Mouse (Mus musculus) cerebellum, postnatal 25 days (tissue): ENCODE measurements at regions not wholly inside any gene's neighbourhood (a gene's known extent, or its start where the extent isn't known, plus 50 kb on each side); places are given as distances from the start of the nearest gene placed in this dataset.

Experiments used
- DNase-seq, 2 experiments: peaks; one replicate each; pipeline ENCODE4 v3.0.0; 2021; ENCODE audit warnings: mixed read lengths in 2 of 2

DNA sequence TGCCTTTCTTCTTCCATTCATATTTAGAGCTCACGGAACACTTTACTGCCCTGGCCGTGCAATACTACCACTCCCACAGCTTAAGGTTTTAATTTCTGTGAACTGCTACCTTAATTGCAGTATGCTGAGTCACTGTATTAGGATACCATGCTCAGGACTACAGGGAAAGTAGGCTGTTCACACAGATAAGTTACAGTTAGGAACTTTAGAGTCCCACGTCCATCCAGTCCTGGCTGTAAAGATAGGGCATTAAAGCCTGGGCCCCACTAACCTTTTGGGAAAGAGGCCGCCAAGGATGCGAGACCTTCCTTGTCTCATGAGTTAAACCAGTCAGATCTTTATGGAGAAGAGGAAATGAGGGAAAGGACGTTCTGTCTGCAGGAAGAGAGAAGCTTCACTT is 574.6 kb downstream of the Stpg2 start:
- no peak for DNase-seq

DNA sequence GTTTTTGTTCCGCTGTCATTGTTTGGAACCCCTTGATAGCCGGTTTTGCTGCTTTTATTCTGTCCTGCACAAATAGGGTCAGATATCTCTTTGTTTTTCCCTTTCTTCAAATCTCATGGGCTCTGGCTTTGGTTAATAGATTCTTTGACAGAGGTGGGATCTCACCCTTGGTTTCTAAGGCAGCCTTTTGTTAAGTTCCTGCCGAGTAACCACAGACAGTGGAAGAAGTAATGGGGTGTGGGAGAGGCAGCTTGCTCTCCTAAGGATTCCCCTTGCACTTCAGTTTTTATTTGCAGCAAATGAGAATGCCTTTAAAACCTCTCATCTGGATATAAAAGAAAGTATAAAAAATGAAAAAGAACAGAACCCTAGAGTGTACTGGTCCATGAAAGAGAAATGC is 577.9 kb downstream of the Stpg2 start:
- DNase-seq = no peak

DNA sequence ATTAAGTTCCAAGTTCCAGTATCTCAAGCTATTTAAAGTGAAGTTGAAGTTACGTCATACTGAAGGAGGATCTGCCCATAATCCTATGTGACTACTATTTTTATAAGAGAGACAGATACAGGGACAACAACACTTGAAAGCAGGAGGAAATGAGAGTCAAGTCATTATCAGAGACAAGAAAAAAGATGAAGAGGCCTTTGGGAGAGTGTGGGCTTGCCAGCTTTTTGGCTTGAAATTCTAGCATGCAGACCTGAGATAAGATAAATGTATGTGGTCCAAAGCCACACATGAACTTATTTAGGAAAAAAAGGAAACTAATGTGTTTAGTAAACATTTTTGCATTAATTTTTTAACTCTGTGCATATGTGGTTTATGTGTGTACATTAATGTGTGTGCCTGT is 581.0 kb downstream of the Stpg2 start:
- no peak for DNase-seq

DNA sequence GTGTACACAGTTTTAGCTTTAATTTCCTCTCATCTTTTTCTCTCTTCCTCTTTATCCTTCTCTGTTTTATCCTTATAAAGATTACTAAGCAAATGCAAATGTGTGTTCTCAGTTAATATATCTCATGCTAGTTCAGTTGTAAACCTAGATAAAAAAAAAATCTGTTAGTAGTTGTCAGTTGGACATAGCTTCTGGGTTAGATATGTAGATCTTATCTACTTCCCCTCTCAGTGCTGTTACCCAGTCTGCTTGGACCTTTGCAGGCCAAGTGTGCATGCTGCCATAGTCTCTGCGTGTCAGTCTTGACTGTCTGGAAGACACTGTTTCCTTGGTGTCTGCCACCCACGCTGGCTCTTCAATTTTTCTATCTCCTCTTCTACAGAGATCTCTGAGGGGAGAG is 583.4 kb downstream of the Stpg2 start:
- no peak for DNase-seq

DNA sequence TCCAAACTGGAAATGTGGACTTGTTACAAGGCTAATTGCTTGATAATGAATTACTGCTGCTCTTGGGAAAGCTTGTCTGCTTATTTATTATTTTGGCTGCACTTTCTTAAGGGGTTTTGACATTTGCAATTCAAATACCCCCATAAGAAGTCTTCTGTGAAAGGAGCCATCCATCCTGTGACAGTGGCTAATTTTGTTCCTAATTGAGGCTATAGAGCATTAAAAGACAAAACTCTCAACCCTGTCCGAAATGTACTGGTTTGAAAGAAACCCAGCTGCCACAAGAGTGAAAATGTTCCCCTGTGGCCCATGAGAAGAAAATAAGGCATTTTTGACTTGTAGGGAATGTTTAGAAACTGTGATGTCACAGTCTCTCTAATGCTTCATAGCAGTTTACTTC is 591.2 kb downstream of the Stpg2 start:
- DNase-seq = no peak

DNA sequence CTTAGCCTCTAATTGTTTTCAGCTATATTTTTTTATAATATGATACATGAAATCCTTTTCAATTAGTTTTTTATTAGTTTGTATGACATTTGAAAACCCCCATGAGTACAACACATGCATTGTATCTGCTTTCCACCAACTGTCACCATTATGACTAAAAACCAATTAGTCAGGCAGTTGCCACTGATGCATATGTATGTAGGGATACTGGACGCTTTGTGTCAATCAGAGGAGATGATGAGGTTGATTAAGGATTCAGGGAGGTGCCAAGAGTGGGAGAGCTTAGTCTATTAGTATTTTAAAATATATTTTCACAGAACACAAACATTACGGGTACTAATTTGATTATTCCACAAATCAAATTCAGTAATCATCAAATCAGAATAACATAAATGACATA is 593.6 kb downstream of the Stpg2 start:
- no peak for DNase-seq

DNA sequence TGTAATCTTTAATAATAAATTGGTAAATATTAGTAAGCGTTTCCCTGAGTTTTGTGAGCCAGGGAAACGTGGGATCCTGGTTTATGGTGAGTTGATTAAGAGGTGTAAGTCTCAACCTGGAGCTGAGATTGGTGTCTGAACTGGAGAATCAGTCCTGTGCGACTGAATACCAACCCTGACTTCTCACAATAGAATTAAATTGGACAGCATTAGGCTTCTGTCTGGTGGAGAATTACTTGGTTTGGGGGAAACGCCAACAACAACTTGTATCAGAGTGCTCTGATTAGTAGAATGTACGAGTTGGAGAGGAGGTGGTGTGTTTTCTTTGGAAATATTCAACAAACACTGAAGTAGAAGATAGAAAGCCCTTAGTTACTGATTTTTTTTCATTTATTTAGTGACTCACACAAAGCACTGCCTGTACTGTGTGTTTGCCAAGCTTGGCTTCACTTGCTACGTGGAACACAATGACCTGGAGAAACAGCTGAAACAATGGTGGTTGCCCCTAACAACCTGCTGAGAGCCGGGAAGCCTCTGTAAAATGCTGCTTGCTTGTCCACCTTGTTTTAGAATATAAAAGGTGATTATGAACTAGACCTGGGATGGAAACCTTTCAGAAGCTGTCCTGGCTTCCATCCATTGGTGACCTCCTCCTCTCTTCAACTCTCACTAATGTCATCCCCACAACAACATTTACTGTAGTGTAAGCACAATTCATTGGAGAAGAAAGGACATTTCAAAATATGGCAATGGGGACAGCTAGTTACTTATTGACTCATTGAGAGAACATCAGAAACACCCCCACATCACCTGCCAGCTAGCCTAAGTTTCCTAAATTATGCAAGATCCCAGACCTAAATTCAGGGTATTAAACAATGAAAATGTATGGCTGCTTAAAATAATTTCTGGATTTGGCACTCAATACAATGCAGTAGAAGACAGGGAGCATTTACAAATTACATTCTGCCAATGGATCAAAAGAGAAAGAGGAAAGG is 597.5 kb downstream of the Stpg2 start:
- DNase-seq = no peak

DNA sequence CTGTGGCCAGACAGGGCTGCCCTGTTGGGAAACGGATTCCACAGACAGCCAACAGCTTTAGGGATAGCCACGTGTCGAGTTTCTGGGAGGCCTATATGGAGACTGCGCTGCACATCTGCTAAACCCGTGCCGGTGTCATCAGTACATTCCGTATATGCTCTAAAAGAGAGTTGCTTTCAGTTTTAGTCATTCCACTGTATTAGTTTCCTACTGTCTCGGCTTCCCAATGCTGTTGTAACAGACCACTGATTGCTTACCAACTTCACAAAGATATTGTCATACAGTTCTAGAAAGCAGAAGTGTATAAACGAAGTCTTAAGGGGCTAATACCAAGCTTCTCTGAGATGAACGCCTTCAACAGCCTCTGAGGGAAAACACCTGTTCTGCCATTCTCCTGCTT is 622.5 kb downstream of the Stpg2 start:
- no peak for DNase-seq

DNA sequence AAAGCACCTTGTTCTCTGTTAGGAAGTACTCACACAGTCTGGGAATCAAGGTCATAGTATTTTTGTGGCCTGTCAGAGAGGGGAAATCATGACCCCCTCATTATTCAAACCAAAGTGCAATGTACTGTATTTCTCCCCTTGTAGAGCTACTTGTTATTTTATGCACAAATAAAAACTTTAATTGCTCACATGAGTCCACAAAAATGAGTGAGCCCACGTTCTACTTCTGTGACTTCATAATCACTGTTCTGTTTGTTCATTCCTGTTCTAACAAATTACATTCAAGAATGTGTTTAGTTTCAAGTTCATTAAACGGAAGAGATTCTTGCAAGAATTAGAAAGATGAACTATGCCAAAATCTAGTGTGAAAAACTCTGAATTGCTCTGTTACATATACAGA is 623.1 kb downstream of the Stpg2 start:
- DNase-seq = no peak

DNA sequence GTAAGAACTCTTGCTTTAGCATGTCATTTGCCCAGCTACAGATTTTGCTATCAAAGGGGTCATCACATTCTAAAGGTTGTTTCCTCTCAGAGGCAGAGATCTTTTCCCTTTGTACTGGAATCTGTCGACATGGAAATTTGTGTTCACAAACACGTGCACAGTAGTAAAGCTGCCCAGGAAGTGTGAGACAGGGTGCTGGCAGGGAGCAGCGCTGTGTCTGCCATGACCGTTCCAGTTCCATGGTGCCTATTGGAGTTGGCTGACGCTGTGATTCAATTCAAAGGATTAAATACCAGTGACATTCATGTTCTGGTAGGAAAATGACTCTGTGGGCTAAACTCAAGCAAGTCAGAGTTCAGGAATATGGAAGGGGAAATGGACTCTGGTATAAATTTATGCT is 627.1 kb downstream of the Stpg2 start:
- DNase-seq = no peak

DNA sequence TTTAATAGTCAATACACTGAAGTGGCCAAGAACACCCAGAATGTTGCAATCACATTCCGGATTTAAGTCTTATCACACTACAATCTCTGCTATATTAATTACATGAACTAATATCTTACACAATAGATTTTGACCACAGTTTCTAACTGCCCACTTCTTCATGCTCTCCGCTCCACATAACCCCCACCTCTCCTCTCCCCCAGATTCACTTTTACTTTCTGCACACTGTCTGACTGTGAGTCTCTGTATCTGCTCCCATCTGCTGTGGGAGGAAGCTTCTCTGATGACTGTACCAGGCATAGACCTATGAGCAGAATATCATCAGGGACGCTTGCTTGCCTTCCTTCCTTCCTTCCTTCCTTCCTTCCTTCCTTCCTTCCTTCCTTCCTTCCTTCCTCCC is 636.5 kb downstream of the Stpg2 start:
- DNase-seq = no peak

DNA sequence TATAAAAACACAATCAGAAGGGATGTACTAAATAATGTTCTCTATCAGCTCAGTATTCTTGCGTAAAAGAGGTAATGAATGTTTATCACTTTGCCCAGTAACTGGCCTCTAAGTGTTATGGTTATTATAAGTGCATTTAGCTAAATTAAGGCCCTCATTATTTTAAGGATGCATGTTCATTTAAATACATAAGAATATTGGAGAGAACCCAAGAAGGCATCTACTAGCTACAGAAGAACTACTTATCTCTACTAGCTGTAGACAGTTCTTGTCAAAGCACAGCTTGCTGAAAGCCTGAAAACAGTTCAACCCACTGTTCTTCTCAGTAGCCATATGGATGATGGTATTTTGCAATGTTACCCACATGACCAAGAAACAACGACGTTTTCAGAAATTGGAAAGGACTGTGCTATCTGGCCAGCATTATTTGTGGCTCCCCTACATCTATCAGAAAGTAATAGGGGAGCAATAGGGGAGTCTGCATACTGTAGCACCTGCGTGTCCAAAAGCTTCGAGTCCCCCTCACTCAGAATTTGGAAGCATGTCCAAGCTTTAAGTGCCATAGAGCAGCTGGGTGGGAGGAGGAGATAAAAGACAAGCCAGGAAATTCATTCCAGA is 637.6 kb downstream of the Stpg2 start:
- no peak for DNase-seq

DNA sequence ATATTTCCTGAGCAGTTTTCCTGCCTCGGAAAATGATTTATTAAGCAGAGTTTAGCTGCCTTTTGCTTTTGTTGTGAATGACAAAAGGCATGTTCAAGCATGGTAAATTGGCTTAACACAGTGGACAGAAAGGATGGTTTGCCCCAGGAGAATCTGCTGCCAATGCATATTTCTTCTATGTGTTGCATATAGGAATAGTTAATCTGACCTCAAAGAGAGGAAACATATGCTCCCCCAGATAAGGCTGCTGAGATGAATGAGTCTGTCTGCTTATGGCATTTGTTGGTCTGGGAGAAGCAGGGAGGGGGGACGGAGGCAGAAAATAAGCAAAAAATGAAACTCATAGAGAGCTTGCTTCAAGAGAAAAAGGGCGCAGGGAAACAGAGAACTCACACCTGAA is 638.9 kb downstream of the Stpg2 start:
- DNase-seq = no peak

DNA sequence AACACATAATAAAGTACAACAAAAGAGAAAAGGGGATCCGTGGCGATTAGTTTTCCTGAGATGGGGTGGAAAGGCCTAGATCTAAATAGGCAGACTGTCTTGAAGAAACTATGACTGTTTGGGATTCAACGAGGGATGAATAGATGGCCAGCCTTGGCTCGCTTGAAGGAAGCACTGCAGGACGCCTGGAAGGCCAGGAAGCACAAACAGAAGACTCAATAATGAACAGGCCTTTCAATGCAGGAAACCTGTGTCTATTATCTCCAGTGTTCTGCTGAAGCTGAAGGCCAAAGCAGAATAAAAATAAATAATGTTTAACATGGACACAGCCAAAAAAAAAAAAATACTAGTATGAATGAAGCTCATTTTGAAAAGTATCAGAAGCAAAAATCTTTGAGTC is 642.3 kb downstream of the Stpg2 start:
- peak; percentile 64 to 73 for DNase-seq

DNA sequence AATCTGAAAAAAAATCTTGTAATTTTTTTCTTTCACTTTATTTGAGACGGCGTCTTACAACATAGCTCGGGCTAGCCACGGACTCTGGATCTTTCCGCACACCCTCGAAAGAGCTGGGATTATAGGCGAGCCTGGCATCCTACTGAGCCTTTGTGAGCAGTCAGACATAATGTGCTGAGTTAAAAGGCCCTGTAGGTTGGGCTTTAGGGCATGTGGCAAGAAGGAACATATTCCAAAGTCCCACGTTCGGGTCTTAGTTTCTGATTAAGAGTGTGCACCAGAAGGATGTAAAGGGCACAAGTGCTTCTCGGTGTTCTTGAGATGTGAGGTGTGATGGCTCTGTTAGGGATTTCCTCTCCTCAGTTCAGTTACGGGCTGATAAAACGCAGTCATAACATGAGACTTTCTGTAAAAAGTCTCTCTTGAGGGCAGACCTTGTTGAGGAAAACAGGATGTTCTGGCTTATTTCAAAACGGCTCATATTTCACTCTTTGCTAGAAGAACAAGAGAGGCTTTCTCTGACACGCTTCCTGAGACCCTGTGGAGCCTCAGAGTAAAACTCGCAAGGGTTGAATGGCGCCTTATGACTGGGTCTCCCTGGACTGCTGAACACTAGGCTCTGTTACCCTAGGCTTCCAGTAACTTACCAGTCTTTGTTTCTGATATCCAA is 654.6 kb downstream of the Stpg2 start:
- no peak for DNase-seq

DNA sequence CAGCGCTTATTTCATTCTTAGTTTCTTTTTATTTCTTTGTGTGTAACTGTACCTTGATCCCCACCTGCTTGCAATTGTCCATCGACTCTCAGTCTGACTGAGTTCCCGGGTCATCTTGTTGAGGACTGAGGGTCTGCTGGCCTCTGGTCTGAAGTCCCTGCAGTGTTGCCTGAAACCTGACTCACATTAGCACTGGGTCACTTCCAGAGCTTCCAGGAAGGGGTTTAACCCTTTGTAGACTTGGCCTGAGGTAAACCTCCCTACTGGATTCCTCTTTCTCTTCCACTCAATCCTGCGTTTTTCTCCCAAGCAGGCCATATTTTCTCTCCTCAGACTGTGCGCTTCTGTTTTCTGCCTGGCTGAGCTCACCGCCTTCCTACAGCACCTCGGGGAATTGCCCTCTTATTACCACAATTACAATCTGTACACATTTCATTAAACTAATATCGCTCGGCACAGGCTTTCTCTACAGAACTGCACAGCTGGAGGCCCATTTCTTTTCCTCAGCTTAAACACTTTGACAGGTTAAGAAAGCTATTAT is 655.4 kb downstream of the Stpg2 start:
- DNase-seq = no peak

DNA sequence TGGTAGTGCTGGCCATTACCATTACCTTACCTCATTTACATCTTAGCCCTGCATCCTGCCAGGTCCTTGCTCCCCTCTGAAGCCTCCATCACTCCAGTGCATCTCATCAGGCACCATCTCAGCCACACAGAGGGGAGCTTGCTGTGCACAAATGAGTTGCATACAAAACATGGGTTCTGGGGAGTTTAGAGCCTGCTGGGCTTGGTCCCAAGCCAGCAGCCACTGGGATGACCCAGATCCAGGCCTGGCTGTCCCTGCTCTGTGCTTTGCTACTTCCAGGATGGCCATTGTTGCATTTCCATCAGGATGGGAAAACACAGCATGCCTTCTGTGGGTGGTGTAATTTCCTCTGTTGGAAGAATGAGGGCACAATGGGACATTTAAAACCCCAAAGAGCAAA is 660.8 kb downstream of the Stpg2 start:
- peak; percentile 81 to 82 for DNase-seq

DNA sequence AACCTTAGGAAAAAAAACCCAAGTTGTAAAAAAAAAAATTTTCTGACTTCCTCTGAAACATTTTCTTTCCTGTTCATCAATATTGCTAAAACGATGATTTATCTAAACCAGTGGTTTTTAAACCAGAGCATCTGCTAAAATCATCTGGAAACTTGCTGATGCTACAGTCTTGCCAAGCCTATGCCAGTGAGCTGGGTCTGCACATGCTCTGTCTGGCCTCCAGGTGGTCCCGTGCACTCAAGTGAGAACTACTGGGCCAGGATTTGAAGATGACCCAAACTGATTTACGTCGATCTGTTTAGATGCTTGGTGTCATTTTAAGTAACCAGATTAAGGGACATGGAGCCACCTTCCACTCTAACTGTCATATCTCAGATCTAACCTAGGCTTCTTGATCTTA is 661.5 kb downstream of the Stpg2 start:
- DNase-seq = no peak

DNA sequence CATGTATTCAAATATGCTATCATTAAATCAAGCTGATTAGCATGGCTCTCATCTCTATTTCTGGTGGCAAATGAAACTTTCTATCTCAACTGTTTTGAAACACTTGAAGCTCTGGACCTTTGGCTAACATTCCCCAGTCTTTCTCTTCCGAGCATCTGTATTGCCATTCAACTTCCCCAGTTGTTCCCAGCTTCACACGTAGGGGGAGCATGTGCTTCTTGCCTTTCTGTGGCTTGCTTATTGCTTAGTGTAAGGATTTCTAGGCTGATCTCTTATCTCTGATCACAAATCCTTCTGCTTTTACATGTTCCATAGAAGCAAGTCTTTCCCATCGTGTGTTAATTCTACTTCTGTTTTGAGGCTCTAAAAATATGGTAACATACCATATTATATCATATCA is 662.0 kb downstream of the Stpg2 start:
- DNase-seq = no peak

DNA sequence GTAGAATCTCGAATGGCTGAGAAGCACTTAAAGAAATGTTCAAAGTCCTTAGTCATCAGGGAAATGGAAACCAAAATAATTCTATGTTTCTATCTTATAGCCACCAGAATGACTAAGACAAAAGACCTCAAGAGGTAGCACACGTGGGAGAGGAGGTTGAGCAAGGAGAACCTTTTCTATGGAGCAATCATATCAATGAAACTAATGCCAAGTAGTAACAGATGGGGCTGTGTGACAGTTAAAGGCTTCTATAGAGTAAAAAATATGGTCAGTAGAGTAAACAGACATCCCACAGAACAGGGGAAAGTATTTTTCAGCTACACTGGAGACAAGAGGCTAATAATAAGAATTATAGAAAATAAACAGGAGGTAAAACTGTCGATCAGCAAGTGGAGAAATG is 664.3 kb downstream of the Stpg2 start:
- DNase-seq = no peak

DNA sequence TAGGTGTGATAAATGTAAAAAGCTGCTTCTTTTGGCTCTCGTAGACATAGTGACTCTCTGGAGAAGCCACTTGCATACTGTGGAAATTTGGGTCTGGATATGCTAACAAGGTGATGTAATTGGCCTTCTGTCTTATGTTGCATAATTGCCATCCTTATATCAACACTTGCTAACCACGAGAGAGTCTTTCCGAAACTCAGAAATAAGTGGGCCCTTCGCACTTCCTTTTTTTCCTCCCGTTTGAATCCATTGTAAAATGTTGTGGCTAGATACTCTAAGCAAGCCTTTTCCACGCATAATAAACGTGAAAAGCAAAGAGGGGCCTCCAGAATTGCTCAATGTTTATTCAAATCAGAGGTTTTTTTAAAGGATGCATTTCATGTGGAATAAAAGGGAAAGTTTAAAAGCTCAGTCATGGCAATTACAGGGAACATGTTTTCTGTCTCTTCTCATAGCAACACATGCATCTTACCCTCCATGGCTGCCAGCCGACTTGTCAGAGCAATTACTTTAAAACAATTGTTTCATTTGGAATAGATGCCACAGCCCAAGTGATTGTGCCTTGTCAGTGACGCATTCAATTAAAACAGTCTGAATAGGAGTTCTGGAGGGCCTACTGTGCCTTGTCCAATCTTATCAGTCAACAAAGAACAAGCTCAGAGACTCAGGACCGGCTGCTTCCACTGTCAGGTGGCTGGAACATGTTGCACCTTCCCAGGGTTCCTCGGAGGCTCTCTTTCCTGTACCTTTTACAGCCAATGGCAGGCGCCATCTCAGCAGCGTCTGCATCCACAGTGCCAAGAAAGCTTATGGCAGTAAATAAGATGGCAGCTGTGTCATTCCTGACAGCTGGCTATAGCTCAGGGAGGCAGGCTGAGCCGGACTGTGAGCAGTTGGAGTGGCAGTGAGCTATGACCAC is 680.7 kb downstream of the Stpg2 start:
- peak; percentile 82 for DNase-seq

DNA sequence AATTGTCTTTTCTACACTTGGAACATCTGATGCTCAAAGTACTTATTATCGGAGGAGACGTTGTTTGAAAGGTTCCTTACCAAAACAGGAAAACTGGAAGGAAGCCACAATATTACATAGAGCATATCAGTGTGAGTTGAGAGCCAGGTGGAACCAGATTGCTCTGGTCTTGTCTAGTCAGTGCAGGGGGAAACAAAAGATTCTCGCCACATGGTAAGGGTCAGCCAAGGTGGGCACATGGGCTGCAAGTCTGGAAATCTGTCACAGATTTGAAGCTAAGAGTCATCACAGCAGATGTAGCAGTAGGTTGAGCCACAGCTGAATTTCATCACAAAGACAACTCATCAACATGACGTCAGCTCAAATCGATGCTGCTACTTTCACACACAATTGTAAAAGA is 681.8 kb downstream of the Stpg2 start:
- no peak for DNase-seq

DNA sequence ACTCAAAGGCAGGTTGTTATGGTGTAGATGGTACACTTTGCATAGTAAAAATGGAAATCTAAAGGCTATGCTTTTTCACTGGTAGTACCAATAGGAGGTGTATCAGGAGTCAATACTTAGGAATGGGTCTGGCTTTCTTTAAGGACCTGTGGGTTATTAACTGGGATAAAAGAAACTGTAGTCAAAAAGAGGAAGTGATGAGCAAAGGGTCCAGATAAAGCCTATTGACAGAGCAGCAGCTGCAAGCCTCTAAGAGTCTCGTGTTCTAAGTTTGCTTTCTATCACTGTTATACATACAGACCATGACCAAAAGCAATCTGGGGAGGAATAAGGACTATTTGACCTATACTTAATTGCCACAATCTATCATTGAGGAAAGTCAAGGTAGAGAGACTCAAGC is 683.0 kb downstream of the Stpg2 start:
- DNase-seq = no peak
